Mouse (Mus musculus) cerebellum, adult 9-11 months (tissue): ENCODE results near the gene Slc7a1.

Experiments used
- DNase-seq: peaks from one replicate; pipeline ENCODE4 v3.0.0; 2022

The Slc7a1 gene

GRCm38 (mm10) chr5:148314931-148315330 is 84.8 kb downstream of the Slc7a1 start:
- DNase-seq: no peak

- no peak for DNase-seq
Observed at GRCm38 (mm10) chr5:148312443-148312842, 87.3 kb downstream of the Slc7a1 start.

GRCm38 (mm10) chr5:148310790-148311189 is 88.9 kb downstream of the Slc7a1 start:
- no peak for DNase-seq

GRCm38 (mm10) chr5:148304112-148304511 is 95.6 kb downstream of the Slc7a1 start:
- no peak for DNase-seq

- no peak for DNase-seq
Observed at GRCm38 (mm10) chr5:148302968-148303367, 96.7 kb downstream of the Slc7a1 start.

GRCm38 (mm10) chr5:148293346-148293745 is 106.4 kb downstream of the Slc7a1 start:
- DNase-seq: no peak

GRCm38 (mm10) chr5:148292862-148293261 is 106.8 kb downstream of the Slc7a1 start:
- no peak for DNase-seq

GRCm38 (mm10) chr5:148289951-148290350 is 109.8 kb downstream of the Slc7a1 start:
- no peak for DNase-seq

GRCm38 (mm10) chr5:148288804-148289203 is 110.9 kb downstream of the Slc7a1 start:
- no peak for DNase-seq

GRCm38 (mm10) chr5:148287529-148287928 is 112.2 kb downstream of the Slc7a1 start:
- no peak for DNase-seq

GRCm38 (mm10) chr5:148283584-148283983 is 116.1 kb downstream of the Slc7a1 start:
- no peak for DNase-seq

GRCm38 (mm10) chr5:148283177-148283576 is 116.5 kb downstream of the Slc7a1 start:
- no peak for DNase-seq

GRCm38 (mm10) chr5:148282631-148283030 is 117.1 kb downstream of the Slc7a1 start:
- DNase-seq: no peak

GRCm38 (mm10) chr5:148282093-148282492 is 117.6 kb downstream of the Slc7a1 start:
- no peak for DNase-seq

GRCm38 (mm10) chr5:148280321-148280720 is 119.4 kb downstream of the Slc7a1 start:
- DNase-seq: no peak

- DNase-seq: no peak
Observed at GRCm38 (mm10) chr5:148278233-148278632, 121.5 kb downstream of the Slc7a1 start.
